Comparison of ENCODE assay signal across 8 mouse cellular contexts in genomic region chr6:39574555-39574869, GRCm38 (mm10). TPM values are rescaled to one million over a fixed set of nuclear protein-coding genes. Genes with fewer than 3 reads are reported as not detected.
A peak's percentile ranks its signal among the peaks of the same experiment; 100 is the strongest.
DNase-seq lines count a peak whose midpoint lies in the region; ATAC-seq lines count a peak whose summit lies in the region.

No protein-coding gene starts in this region.

- 21% methylated on average over 10 of the region's 10 CpGs for WGBS in heart, embryonic 10.5 days
- WGBS in kidney, embryonic 14.5 days = 18% methylated on average over 10 of the region's 10 CpGs
- WGBS in midbrain, embryonic 14.5 days = 20% methylated on average over 10 of the region's 10 CpGs

- intact Hi-C loops in gastrocnemius, postnatal 36 days (cut with DNase I) = no loop called here

- no peaks in the 10 kb centered on the region for H3K27me3 ChIP-seq in heart, embryonic 10.5 days (ENCODE audit: insufficient read depth, poor library complexity, severe bottlenecking)
- H3K27me3 ChIP-seq in kidney, embryonic 14.5 days (ENCODE audit: control insufficient read depth, insufficient read depth, low read length) = no peaks in the 10 kb centered on the region
- H3K27me3 ChIP-seq in midbrain, embryonic 14.5 days (ENCODE audit: control insufficient read depth, insufficient read depth, low read length) = no peaks in the 10 kb centered on the region

- DNase-seq in gastrocnemius, postnatal 25 days = peak; percentile 10
- no peak for DNase-seq in gastrocnemius, postnatal 36 days
- DNase-seq in adrenal gland, postnatal 36 days = peak; percentile 25 to 42
- DNase-seq in heart, embryonic 10.5 days (ENCODE audit: low spot score) = no peak
- DNase-seq in midbrain, embryonic 14.5 days = no peak
- no peak for DNase-seq in left cerebral cortex, adult 18-20 months (ENCODE audit: low spot score in 2 of 2)

- H3K4me1 ChIP-seq in heart, embryonic 10.5 days = peaks cover 15% of the 10 kb centered on the region
- peaks cover 9% of the 10 kb centered on the region for H3K4me1 ChIP-seq in kidney, embryonic 14.5 days (ENCODE audit: control insufficient read depth, insufficient read depth, low read length)
- H3K4me1 ChIP-seq in midbrain, embryonic 14.5 days (ENCODE audit: control insufficient read depth, insufficient read depth, low read length) = peaks cover 11% of the 10 kb centered on the region

- ATAC-seq in kidney, embryonic 14.5 days (ENCODE audit: low FRiP score, low TSS enrichment) = peak; percentile 47; the same call in 1 of the 2 replicates
- peak; percentile 46 for ATAC-seq in midbrain, embryonic 14.5 days (ENCODE audit: low FRiP score, low TSS enrichment)
- ATAC-seq in activated CD4-positive, CD25-positive, alpha-beta regulatory T cell, adult 4 months = no peak

- peak overlapping the region; percentile 85 for H3K4me2 ChIP-seq in kidney, embryonic 14.5 days (replicated peaks; ENCODE audit: low read depth, low read length)
- peak overlapping the region; percentile 71 for H3K4me2 ChIP-seq in midbrain, embryonic 14.5 days (ENCODE audit: low read length)

- H3K9me3 ChIP-seq in heart, embryonic 10.5 days = no peaks in the 10 kb centered on the region
- no peaks in the 10 kb centered on the region for H3K9me3 ChIP-seq in kidney, embryonic 14.5 days (ENCODE audit: control insufficient read depth, low read length)
- no peaks in the 10 kb centered on the region for H3K9me3 ChIP-seq in midbrain, embryonic 14.5 days (ENCODE audit: control insufficient read depth, low read length)

- peak overlapping the region; percentile 92 for H3K27ac ChIP-seq in heart, embryonic 10.5 days
- H3K27ac ChIP-seq in kidney, embryonic 14.5 days (ENCODE audit: low read depth, low read length) = peak overlapping the region; percentile 91; the same call in 1 of the 2 replicates
- H3K27ac ChIP-seq in midbrain, embryonic 14.5 days (replicated peaks; ENCODE audit: low read depth, low read length) = peak overlapping the region; percentile 96

- H3K9ac ChIP-seq in kidney, embryonic 14.5 days (ENCODE audit: low read depth, low read length) = peak overlapping the region; percentile 83
- H3K9ac ChIP-seq in midbrain, embryonic 14.5 days (replicated peaks; ENCODE audit: low read length) = peak overlapping the region; percentile 90

- H3K36me3 ChIP-seq in heart, embryonic 10.5 days = peaks cover 6% of the 10 kb centered on the region; the same call in 1 of the 2 replicates
- peaks cover 9% of the 10 kb centered on the region; the same call in 1 of the 2 replicates for H3K36me3 ChIP-seq in kidney, embryonic 14.5 days (ENCODE audit: control insufficient read depth, insufficient read depth, low read length)
- H3K36me3 ChIP-seq in midbrain, embryonic 14.5 days (ENCODE audit: control insufficient read depth, insufficient read depth, low read length) = peaks cover 21% of the 10 kb centered on the region

- H3K4me3 ChIP-seq in heart, embryonic 10.5 days = peak overlapping the region; percentile 92
- peak overlapping the region; percentile 83 for H3K4me3 ChIP-seq in kidney, embryonic 14.5 days (ENCODE audit: low read length)
- H3K4me3 ChIP-seq in midbrain, embryonic 14.5 days (replicated peaks; ENCODE audit: low read depth, low read length) = peak overlapping the region; percentile 79

RNA-seq across cellular contexts. Expression of gene Adck2, which starts 0.8 kb away (rescaled TPM):
- total RNA-seq in gastrocnemius, postnatal 25 days (2021) = 1 to 10 TPM; 5.9 to 7.3 TPM
- total RNA-seq in gastrocnemius, postnatal 36 days (2021) = 1 to 10 TPM; 3.9 to 6.9 TPM
- 10 to 100 TPM; 21.4 to 26.9 TPM for total RNA-seq in adrenal gland, postnatal 36 days (2021)
- polyA plus RNA-seq in heart, embryonic 10.5 days (2016; fragmentation: Nextera tagmentation; extraction: Ambion mirVana) = 16.5 and 16.8 TPM in 2 replicates
- polyA plus RNA-seq in kidney, embryonic 14.5 days (2014; fragmentation: Nextera tagmentation; extraction: Ambion mirVana) = 13.8 and 24.4 TPM in 2 replicates
- 34.5 and 48.7 TPM in 2 replicates for polyA plus RNA-seq in midbrain, embryonic 14.5 days (2014; fragmentation: Nextera tagmentation; extraction: Ambion mirVana)
- 10 to 100 TPM; 30.7 to 35.1 TPM for total RNA-seq in left cerebral cortex, adult 18-20 months (2021)
- 10 to 100 TPM; 21.6 to 27.7 TPM for polyA plus RNA-seq in activated CD4-positive, CD25-positive, alpha-beta regulatory T cell, adult 4 months (2017; shearing (Covaris generic))

RNA-seq across cellular contexts. Expression of gene Gm42420, which starts 11.0 kb away (rescaled TPM):
- not detected for total RNA-seq in gastrocnemius, postnatal 25 days (2021)
- total RNA-seq in gastrocnemius, postnatal 36 days (2021) = under 1 TPM in 1 of 2 experiments, not detected in 1; 0.64 TPM
- total RNA-seq in adrenal gland, postnatal 36 days (2021) = 1 to 10 TPM in 1 of 2 experiments, not detected in 1; 1.1 TPM
- polyA plus RNA-seq in heart, embryonic 10.5 days (2016; fragmentation: Nextera tagmentation; extraction: Ambion mirVana) = 1.5 TPM in 1 of 2 replicates, not detected in the other
- 2.1 TPM in 1 of 2 replicates, not detected in the other for polyA plus RNA-seq in kidney, embryonic 14.5 days (2014; fragmentation: Nextera tagmentation; extraction: Ambion mirVana)
- 0.58 TPM in 1 of 2 replicates, not detected in the other for polyA plus RNA-seq in midbrain, embryonic 14.5 days (2014; fragmentation: Nextera tagmentation; extraction: Ambion mirVana)
- total RNA-seq in left cerebral cortex, adult 18-20 months (2021) = 1 to 10 TPM in 1 of 2 experiments, not detected in 1; 1.1 TPM
- 1 to 10 TPM in 1 of 2 experiments, not detected in 1; 2.4 TPM for polyA plus RNA-seq in activated CD4-positive, CD25-positive, alpha-beta regulatory T cell, adult 4 months (2017; shearing (Covaris generic))

RNA-seq across cellular contexts. Expression of gene Dennd2a, which starts 16.8 kb away (rescaled TPM):
- 1 to 10 TPM; 4.6 to 4.7 TPM for total RNA-seq in gastrocnemius, postnatal 25 days (2021)
- 1 to 10 TPM; 3.0 to 3.2 TPM for total RNA-seq in gastrocnemius, postnatal 36 days (2021)
- 10 to 100 TPM; 10.0 to 13.6 TPM for total RNA-seq in adrenal gland, postnatal 36 days (2021)
- 22.8 and 29.6 TPM in 2 replicates for polyA plus RNA-seq in heart, embryonic 10.5 days (2016; fragmentation: Nextera tagmentation; extraction: Ambion mirVana)
- 23.3 and 31.8 TPM in 2 replicates for polyA plus RNA-seq in kidney, embryonic 14.5 days (2014; fragmentation: Nextera tagmentation; extraction: Ambion mirVana)
- 23.3 and 31.5 TPM in 2 replicates for polyA plus RNA-seq in midbrain, embryonic 14.5 days (2014; fragmentation: Nextera tagmentation; extraction: Ambion mirVana)
- 10 to 100 TPM; 25.6 to 26.8 TPM for total RNA-seq in left cerebral cortex, adult 18-20 months (2021)
- polyA plus RNA-seq in activated CD4-positive, CD25-positive, alpha-beta regulatory T cell, adult 4 months (2017; shearing (Covaris generic)) = 1 to 10 TPM in 1 of 2 experiments, not detected in 1; 1.3 TPM

RNA-seq across cellular contexts. Expression of gene Ndufb2, which starts 17.9 kb away (rescaled TPM):
- total RNA-seq in gastrocnemius, postnatal 25 days (2021) = 100 to 1,000 TPM; 442 to 448 TPM
- 100 to 1,000 TPM; 403 to 433 TPM for total RNA-seq in gastrocnemius, postnatal 36 days (2021)
- 100 to 1,000 TPM; 225 to 242 TPM for total RNA-seq in adrenal gland, postnatal 36 days (2021)
- 404 and 515 TPM in 2 replicates for polyA plus RNA-seq in heart, embryonic 10.5 days (2016; fragmentation: Nextera tagmentation; extraction: Ambion mirVana)
- polyA plus RNA-seq in kidney, embryonic 14.5 days (2014; fragmentation: Nextera tagmentation; extraction: Ambion mirVana) = 304 and 445 TPM in 2 replicates
- polyA plus RNA-seq in midbrain, embryonic 14.5 days (2014; fragmentation: Nextera tagmentation; extraction: Ambion mirVana) = 404 and 530 TPM in 2 replicates
- 100 to 1,000 TPM; 173 to 197 TPM for total RNA-seq in left cerebral cortex, adult 18-20 months (2021)
- polyA plus RNA-seq in activated CD4-positive, CD25-positive, alpha-beta regulatory T cell, adult 4 months (2017; shearing (Covaris generic)) = 10 to 100 TPM; 91.9 to 92.5 TPM

Comparison
In these comparisons a context has a peak if more than half of its experiments do, and no peak if none do; other contexts are left out.
1. DNase-seq: peak in gastrocnemius, postnatal 25 days (single experiment) and adrenal gland, postnatal 36 days (2 of 2); none in gastrocnemius, postnatal 36 days (0 of 2), heart, embryonic 10.5 days (single experiment), midbrain, embryonic 14.5 days (single experiment) and left cerebral cortex, adult 18-20 months (0 of 2).
2. Peak in every context shown above with its lines, with median percentiles within 50 percentile points of each other: H3K27ac ChIP-seq and H3K4me3 ChIP-seq.